Mouse (Mus musculus): ENCODE measurements around the gene Clic3. TPM values are rescaled to one million over a fixed set of nuclear protein-coding genes. Genes with fewer than 3 reads are reported as not detected.

The Clic3 gene
- polyA plus RNA-seq (2017; shearing (Covaris generic)), result 5.3 TPM

DNA sequence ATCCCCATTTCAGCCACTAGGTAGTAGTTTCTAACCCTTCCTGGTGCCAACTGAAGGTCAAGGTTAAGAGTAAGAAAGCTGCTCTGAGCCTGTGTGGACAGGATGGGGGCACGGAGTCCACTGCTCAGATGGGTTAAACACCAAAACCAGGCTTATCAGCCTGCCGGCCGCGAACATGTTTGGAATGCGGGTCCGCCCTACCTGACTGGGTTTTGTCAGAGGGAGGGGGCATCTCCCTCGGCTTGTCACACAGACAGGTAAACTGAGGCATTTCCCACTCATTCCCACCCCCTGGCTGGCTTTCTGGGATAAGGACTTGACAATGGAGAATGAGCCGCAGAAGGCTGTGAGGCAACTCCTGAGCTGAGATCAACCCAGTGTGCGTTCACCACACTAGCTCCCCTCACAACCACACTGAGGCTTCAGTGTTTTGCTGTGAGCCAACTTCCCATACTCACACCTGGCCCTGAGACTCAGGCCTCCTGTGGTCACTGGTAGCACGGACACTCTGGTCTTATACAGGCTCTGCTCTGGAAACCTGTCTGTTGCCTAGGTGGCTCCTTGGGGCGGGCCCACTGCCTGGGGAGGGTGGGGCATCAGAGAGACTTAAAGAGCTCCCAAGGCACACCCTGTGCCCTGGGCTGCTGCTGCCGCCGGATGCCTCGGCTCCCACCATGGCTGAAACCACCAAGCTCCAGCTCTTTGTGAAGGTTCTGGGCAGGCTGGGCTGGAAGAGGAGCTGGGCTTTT lies at the start of gene Clic3:
Gene Clic3, plus strand, starts transcription at position 634 of the 749 bp plus-strand sequence.

DNA sequence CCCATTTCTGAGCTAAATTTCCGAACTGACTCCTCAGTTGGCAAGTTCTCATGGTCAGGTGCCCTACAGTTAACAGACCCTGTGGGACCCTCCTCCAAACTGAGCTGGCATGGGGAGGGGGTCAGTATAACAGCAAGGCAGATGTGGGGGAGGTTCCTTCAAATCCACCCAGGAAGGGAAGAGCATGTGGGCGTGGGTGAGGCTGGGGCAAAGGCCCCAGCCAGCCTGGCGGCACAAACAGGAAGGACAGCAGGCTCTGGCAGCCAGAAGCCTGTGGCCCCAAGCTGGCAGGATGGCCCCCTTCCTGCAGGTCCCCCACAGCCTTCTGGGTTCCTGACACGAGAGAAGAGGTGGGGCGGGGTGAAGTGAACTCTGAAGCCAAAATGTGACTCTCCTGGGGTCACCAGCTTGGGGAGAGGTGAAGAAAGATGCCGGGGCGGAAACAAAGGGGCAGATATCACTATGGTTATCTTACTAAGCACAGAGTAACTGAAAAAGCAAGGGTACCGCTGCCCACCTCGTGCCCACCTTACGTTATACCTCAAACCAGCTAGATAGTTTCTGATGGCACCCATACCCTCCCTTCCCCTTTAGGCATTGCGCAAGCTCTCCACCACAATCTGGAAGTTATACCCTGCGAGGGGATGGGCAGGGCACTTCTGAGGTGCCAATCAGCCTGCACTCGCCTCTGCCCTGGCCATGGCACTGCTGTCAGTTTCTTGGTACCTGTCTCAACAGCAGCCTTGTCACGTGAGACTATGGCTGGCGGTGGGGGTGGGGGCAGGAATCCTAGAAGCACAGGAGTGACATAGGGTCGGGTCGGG lies 33.8 kb upstream of the Clic3 start, which contains the start of gene Fut7:
Gene Fut7, plus strand, starts transcription at position 681 of the 824 bp plus-strand sequence.

DNA sequence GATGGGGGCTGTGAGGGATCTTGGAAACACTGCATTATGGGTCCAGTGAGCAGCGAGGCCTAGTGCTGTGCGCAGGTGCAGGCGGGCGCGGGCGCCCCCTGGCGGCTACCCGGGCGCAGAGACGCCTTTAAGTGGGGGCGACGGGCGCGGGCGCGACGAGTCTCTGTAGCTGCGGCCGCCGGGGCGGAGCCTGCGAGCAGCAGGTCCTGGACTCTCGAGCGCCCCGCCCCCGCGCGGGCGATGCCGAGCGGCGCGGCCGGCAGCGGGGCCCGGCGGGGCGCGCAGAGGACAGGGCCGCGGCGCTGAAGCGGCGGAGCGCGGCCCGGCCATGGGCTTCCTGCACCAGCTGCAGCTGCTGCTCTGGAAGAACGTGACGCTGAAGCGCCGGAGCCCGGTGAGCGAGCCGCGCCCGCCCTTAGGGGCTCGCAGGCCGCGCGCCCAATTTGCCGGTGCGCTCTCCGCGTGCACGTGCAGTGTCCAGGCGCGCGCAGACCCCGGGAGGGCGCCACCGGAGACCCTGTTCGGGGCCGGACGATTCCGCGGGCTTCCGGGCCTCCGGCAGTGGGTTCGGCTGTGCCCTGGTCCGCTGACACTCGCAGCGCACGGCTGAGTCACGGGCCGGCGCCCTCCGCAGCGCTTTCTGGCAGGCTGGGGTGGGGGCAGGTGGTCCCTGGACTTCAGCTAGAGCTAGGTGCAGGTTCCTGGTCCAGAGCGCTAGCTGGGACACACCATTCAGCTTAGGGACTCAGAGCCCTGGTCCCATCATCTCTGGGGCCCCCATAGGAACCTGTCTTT lies 28.0 kb upstream of the Clic3 start, which contains the start of gene Abca2:
Gene Abca2, plus strand, starts transcription at position 262 of the 795 bp plus-strand sequence.

DNA sequence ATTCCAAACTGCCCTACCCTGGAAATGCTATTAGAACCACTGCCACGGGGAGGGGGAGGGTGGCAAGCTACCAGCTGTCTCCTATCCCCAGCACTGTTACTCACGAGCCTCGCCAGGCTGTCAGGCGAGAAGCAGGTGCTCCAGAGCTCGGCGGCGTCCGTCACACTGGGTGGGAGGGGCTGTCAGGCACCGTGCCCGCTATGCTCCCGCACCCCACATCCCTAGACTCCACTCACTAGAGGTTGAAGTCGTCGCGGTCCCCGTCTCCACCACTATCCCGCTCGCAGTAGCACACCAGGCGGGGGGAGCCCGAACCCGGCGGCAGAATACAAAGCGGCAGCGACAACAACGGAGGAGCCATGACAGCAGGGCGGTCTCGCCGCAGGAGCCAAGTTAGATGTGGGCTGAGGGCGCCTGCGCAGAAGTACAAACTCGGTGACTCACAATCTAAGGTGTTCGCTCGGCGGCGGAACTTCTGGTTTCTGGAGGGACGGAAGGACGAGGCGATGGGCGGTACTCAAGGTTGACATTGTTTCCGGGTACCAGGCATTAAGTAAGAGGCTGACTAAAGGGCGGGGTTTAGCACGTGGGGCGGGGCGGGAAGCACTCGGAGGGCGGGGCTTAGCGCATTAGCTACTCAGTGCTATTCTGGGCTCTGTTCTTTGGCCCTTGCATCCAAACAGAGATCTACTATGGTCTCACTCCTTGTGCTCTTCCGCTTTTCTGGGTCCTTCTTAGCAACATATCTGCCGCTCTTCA lies 4.1 kb downstream of the Clic3 start, which contains the start of gene Paxx:
Gene Paxx, minus strand, starts transcription at position 544 of the 759 bp plus-strand sequence.

DNA sequence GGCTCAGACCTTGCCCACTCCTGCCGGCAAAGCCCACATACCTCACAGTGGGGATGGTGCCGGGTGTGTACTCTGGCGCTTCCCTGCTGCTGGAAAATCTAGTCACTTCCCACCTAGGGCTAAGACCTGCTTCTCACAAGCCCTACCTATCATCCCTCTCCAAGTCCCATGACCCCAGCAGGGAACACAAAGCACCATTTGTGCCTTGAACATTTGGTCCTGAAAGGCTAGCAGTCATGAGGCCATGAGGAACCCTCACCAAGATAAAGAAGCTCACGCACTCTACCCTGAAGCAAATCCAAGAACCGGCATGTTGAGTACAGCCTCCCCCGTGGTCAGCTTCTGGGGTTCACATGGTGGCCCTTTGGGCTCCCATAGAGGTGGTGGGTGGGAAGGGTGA lies 13.3 kb downstream of the Clic3 start, which contains the start of gene Ptgds:
Gene Ptgds, minus strand, starts transcription at position 78 of the 400 bp plus-strand sequence.

DNA sequence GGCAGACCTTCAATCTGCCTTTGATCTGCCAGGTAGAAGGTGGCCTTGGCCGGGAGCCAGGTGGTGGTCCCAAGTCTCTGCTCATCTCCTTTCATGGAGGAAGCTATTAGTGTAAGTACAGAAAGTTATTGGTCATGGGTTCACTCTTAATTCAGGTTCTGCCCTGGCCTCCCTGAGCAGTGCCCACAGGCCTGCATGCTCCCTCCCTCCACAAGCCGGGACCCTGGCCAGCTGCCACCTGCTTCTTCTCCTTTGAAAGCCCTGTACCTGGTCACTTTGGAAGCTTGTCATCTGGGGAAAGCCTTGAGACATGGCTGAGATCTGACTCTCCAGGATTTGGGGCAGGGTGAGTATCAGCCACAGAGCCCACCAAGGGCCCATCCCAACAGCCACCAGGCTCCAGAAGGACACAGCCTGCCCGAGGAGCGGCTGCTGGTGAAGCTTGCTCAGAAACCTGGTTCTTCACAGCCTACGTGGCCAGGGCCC lies 36.9 kb downstream of the Clic3 start, which contains the start of gene Lcn12:
Gene Lcn12, minus strand, starts transcription at position 436 of the 486 bp plus-strand sequence.

DNA sequence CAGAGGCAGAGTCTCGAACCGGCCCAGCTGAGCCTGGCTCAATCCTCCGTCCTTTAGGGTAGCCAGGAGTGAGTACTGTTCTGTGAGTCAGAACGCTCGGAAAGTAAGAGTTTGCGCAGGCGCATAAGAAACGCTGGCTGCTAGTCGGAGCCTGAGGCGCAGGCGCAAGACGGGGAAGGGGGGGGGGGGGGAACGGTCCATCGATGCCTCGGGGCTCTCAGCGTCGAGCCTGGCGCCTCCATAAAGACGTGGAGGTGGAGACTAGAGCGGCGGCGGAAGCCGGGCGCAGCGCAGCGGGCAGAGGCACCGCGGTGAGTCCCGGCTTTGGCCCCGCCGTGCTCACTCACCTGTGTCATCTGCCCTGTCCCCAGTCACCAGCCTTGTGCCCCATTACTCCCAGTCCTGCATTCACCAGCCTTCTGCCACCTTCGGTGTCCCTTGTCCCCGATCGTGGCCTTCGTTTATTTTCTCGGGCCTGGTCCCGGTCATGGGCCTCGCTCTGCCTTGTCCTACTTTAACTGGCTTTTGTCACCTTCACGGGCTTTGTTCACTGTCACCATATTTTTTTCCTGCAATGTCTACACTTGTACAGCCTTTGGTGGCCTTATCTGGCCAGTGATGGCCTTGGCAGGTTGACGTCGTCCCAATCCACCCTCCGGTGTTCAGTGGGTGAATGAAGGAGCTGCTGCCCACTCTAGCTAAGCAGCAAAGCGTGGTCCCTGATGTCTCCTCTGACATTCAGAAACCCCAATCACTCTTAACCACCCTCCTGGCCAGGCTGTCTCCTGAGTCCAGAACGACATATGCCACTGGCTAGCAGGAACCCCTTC lies 44.2 kb downstream of the Clic3 start, which contains the start of gene Fbxw5:
Gene Fbxw5, plus strand, starts transcription at position 175 of the 830 bp plus-strand sequence.

DNA sequence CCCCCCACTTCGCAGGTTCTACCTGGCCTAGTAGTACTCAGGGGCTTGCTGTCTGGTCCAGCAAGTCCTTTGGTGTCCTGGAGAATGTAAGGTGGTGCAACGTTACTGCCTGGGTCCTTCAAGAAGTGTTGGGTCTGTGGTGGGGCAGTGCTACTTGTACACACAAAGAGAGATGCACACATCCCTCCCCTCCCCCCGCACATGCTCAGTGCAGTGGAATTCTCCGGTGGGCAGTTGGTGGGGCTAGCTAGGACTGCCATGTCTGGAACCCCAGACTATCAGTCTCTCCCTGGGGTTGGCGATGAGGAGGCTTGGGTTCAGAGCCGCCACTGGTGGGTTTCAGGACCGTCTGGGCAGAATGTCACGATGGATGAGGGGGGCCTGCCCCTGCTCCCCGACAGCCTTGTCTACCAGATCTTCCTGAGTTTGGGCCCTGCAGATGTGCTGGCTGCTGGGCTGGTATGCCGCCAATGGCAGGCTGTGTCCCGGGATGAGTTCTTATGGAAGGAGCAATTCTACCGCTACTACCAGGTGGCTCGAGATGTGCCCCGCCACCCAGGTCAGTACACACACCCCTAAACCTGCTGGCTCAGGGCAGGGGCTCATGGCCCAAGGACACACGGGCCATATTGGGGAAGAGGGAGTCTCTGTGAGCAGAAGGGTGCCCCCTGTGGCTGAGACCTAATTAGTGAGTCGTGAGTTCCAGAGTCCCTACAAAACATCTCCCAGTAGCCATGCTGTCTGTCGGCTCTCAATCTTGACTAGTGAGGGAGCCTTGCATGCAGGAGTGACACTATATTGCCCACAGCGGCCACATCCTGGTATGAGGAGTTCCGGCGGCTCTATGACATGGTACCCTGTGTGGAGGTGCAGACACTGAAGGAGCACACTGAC lies 45.2 kb downstream of the Clic3 start, which contains the start of gene C8g:
Gene C8g, minus strand, starts transcription at position 127 of the 894 bp plus-strand sequence.

Other genes with a start within 250 kb of the Clic3 start
- gene Nelfb, start 245.3 kb upstream of the Clic3 start, polyA plus RNA-seq (2017; shearing (Covaris generic)), result 136 TPM
- not detected for gene Stpg3, start 242.2 kb upstream of the Clic3 start, polyA plus RNA-seq (2017; shearing (Covaris generic))
- not detected for gene Fam166a, start 238.1 kb upstream of the Clic3 start, polyA plus RNA-seq (2017; shearing (Covaris generic))
- 255 TPM for gene Tubb4b, start 232.1 kb upstream of the Clic3 start, polyA plus RNA-seq (2017; shearing (Covaris generic))
- not detected for gene Slc34a3, start 222.5 kb upstream of the Clic3 start, polyA plus RNA-seq (2017; shearing (Covaris generic))
- not detected for gene Rnf224, start 220.1 kb upstream of the Clic3 start, polyA plus RNA-seq (2017; shearing (Covaris generic))
- 0.67 TPM for gene Rnf208, start 214.6 kb upstream of the Clic3 start, polyA plus RNA-seq (2017; shearing (Covaris generic))
- not detected for gene Cysrt1, start 214.4 kb upstream of the Clic3 start, polyA plus RNA-seq (2017; shearing (Covaris generic))
- gene AL732309.1, start 210.0 kb upstream of the Clic3 start, polyA plus RNA-seq (2017; shearing (Covaris generic)), result 9.0 TPM
- gene Tmem203, start 201.4 kb upstream of the Clic3 start, polyA plus RNA-seq (2017; shearing (Covaris generic)), result 15.7 TPM
- 2.7 TPM for gene Tprn, start 194.2 kb upstream of the Clic3 start, polyA plus RNA-seq (2017; shearing (Covaris generic))
- 148 TPM for gene Ssna1, start 184.4 kb upstream of the Clic3 start, polyA plus RNA-seq (2017; shearing (Covaris generic))
- 99.6 TPM for gene Anapc2, start 184.4 kb upstream of the Clic3 start, polyA plus RNA-seq (2017; shearing (Covaris generic))
- gene Tmem210, start 168.7 kb upstream of the Clic3 start, polyA plus RNA-seq (2017; shearing (Covaris generic)), result not detected
- not detected for gene Lrrc26, start 166.9 kb upstream of the Clic3 start, polyA plus RNA-seq (2017; shearing (Covaris generic))
- 0.36 TPM for gene Grin1, start 137.7 kb upstream of the Clic3 start, polyA plus RNA-seq (2017; shearing (Covaris generic))
- 26.1 TPM for gene Man1b1, start 124.5 kb upstream of the Clic3 start, polyA plus RNA-seq (2017; shearing (Covaris generic))
- 23.7 TPM for gene Dpp7, start 100.5 kb upstream of the Clic3 start, polyA plus RNA-seq (2017; shearing (Covaris generic))
- gene Uap1l1, start 91.2 kb upstream of the Clic3 start, polyA plus RNA-seq (2017; shearing (Covaris generic)), result 12.9 TPM
- gene Sapcd2, start 84.5 kb upstream of the Clic3 start, polyA plus RNA-seq (2017; shearing (Covaris generic)), result 0.37 TPM
- not detected for gene Entpd2, start 61.0 kb upstream of the Clic3 start, polyA plus RNA-seq (2017; shearing (Covaris generic))
- gene Npdc1, start 57.5 kb upstream of the Clic3 start, polyA plus RNA-seq (2017; shearing (Covaris generic)), result 1.1 TPM
- 6.8 TPM for gene Fut7, start 33.6 kb upstream of the Clic3 start, polyA plus RNA-seq (2017; shearing (Covaris generic))
- gene Abca2, start 28.1 kb upstream of the Clic3 start, polyA plus RNA-seq (2017; shearing (Covaris generic)), result 19.7 TPM
- gene Paxx, start 4.3 kb downstream of the Clic3 start, polyA plus RNA-seq (2017; shearing (Covaris generic)), result 117 TPM
- gene Ptgds, start 13.2 kb downstream of the Clic3 start, polyA plus RNA-seq (2017; shearing (Covaris generic)), result not detected
- gene Lcn12, start 37.1 kb downstream of the Clic3 start, polyA plus RNA-seq (2017; shearing (Covaris generic)), result not detected
- gene Fbxw5, start 43.9 kb downstream of the Clic3 start, polyA plus RNA-seq (2017; shearing (Covaris generic)), result 125 TPM
- 10.0 TPM for gene C8g, start 44.9 kb downstream of the Clic3 start, polyA plus RNA-seq (2017; shearing (Covaris generic))
- 106 TPM for gene Traf2, start 90.1 kb downstream of the Clic3 start, polyA plus RNA-seq (2017; shearing (Covaris generic))
- 249 TPM for gene Edf1, start 101.0 kb downstream of the Clic3 start, polyA plus RNA-seq (2017; shearing (Covaris generic))
- gene Mamdc4, start 118.0 kb downstream of the Clic3 start, polyA plus RNA-seq (2017; shearing (Covaris generic)), result 1.0 TPM
- gene Phpt1, start 118.4 kb downstream of the Clic3 start, polyA plus RNA-seq (2017; shearing (Covaris generic)), result 88.8 TPM
- gene Ajm1, start 124.9 kb downstream of the Clic3 start, polyA plus RNA-seq (2017; shearing (Covaris generic)), result not detected
- gene Rabl6, start 151.7 kb downstream of the Clic3 start, polyA plus RNA-seq (2017; shearing (Covaris generic)), result 8.2 TPM
- not detected for gene Ccdc183, start 160.8 kb downstream of the Clic3 start, polyA plus RNA-seq (2017; shearing (Covaris generic))
- gene Tmem141, start 165.2 kb downstream of the Clic3 start, polyA plus RNA-seq (2017; shearing (Covaris generic)), result 2.1 TPM
- 5.9 TPM for gene Fcna, start 171.2 kb downstream of the Clic3 start, polyA plus RNA-seq (2017; shearing (Covaris generic))
- not detected for gene Lcn8, start 196.3 kb downstream of the Clic3 start, polyA plus RNA-seq (2017; shearing (Covaris generic))
- not detected for gene Lcn5, start 201.1 kb downstream of the Clic3 start, polyA plus RNA-seq (2017; shearing (Covaris generic))
- gene Lcn6, start 219.9 kb downstream of the Clic3 start, polyA plus RNA-seq (2017; shearing (Covaris generic)), result 0.31 TPM
- 0.33 TPM for gene Lcn10, start 225.9 kb downstream of the Clic3 start, polyA plus RNA-seq (2017; shearing (Covaris generic))
- gene Obp2a, start 243.2 kb downstream of the Clic3 start, polyA plus RNA-seq (2017; shearing (Covaris generic)), result 0.88 TPM
- 119 TPM for gene Bmyc, start 249.9 kb downstream of the Clic3 start, polyA plus RNA-seq (2017; shearing (Covaris generic))